Mouse (Mus musculus): ENCODE data around the gene Nfe2l2. TPM values are rescaled to one million over a fixed set of nuclear protein-coding genes. Genes with fewer than 3 reads are reported as not detected.
"Not testable (repeated sequence)": the region's sequence is repeated elsewhere in the genome, so short reads cannot be mapped to it uniquely, and the experiment has no call there.

Nfe2l2 gene
- polyA plus RNA-seq, 1 experiment from 2014 or later, result 42.8 TPM

DNA sequence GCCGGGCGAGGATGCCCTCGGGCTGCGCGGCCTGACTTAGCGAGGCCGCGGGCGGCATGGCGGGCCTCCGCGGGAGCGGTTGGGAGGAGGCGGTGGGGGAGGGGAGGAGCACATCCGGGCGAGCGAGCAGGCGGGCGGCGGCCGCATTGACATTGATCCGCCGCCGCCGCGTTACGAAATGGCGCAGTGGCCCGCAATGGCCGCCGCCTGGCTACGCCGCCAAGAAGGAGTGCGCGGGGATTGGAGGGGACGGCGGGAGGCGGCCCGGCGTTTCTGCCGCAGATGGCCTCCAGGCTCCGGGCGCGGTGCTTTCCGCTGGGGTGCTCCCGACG lies 44.8 kb downstream of the Nfe2l2 start:
- ATAC-seq (ENCODE audit: extremely low read depth, insufficient number of reproducible peaks, low FRiP score, low TSS enrichment), result peak; percentile 59
- 0% methylated on average over 23 of the region's 47 CpGs for WGBS
- H3K27ac ChIP-seq (replicated peaks), result peak overlapping the region; percentile 98
- no peaks in the 10 kb centered on the region for H3K27me3 ChIP-seq (replicated peaks)
- peaks cover 27% of the 10 kb centered on the region for H3K4me1 ChIP-seq
- H3K4me3 ChIP-seq, result peak overlapping the region; percentile 98
- H3K9me3 ChIP-seq, result no peaks in the 10 kb centered on the region
- peak overlapping the region; percentile 100 for H3K9ac ChIP-seq
- H3K4me2 ChIP-seq, result peak overlapping the region; percentile 96
- H3K36me3 ChIP-seq, result peaks cover 35% of the 10 kb centered on the region

DNA sequence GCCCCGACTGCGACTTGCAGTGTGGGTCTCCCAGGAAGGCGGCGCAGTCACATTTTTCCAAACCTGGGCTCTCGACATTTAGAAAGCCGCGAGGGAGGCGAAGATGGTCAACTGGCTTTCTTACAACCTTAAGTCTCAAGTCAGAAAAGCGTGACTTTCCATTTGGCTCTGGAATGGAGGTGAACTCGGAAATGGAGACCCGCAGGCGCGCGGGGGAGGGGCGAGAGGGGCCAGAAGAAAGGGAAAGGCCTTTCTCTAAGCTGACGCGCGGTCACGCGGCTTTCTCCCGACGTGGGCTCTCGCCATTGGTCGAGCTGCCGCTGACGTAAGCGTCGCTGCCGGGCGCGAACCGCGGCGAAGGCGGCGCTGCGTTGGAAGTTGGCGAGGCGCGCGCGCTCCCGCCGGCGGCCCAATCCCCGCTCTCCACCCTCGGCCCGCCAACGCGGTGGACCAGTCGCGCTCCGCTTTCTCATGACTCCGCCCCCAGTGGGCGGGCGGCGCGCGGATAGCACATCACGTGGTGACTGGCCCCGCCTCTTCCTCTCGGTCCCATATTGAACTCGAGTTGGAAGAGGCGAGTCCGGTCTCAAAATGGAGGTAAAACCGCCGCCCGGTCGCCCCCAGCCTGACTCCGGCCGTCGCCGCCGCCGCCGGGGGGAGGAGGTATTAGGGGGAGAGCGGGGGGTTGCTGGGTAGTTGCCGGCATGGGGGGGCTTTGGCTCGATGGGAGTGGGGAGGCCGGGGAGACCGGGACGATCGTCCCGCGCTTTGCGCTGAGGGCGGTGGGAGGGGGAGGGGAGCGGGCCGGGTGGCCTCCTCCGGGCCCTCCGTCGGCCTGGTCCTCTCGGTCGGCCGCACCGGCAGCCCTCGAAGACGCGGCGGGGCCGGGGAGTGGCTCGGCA lies 45.5 kb downstream of the Nfe2l2 start, which contains the start of gene Hnrnpa3:
Hnrnpa3 (plus strand) TSS at position 535 of the 902 bp plus-strand sequence.
- WGBS, result under 1% methylated on average over 97 of the region's 102 CpGs
- Histone ChIP-seq H3K4me1 (peaks cover 24% of the 10 kb centered on the region), H3K9me3 (no peaks in the 10 kb centered on the region), H3K36me3 (peaks cover 29% of the 10 kb centered on the region), H3K27me3 (replicated peaks) (no peaks in the 10 kb centered on the region), H3K27ac (replicated peaks) (peak within 1 kb of the TSS; percentile 99), H3K9ac (peak within 1 kb of the TSS; percentile 100), H3K4me3 (peak within 1 kb of the TSS; percentile 98), H3K4me2 (peak within 1 kb of the TSS; percentile 96)
- peak; percentile 93 for ATAC-seq (ENCODE audit: extremely low read depth, insufficient number of reproducible peaks, low FRiP score, low TSS enrichment)

GRCm38 (mm10) chr2:75657907-75658691 lies 46.3 kb downstream of the Nfe2l2 start:
- peak overlapping the region; percentile 98 for H3K4me3 ChIP-seq
- peak overlapping the region; percentile 95 for H3K9ac ChIP-seq
- peak overlapping the region; percentile 79 for H3K4me2 ChIP-seq
- H3K9me3 ChIP-seq, result no peaks in the 10 kb centered on the region
- 3% methylated on average over 18 of the region's 18 CpGs for WGBS
- H3K27me3 ChIP-seq (replicated peaks), result no peaks in the 10 kb centered on the region
- peaks cover 24% of the 10 kb centered on the region for H3K4me1 ChIP-seq
- peaks cover 20% of the 10 kb centered on the region for H3K36me3 ChIP-seq
- H3K27ac ChIP-seq (replicated peaks), result peak overlapping the region; percentile 99
- ATAC-seq (ENCODE audit: extremely low read depth, insufficient number of reproducible peaks, low FRiP score, low TSS enrichment), result no peak

DNA sequence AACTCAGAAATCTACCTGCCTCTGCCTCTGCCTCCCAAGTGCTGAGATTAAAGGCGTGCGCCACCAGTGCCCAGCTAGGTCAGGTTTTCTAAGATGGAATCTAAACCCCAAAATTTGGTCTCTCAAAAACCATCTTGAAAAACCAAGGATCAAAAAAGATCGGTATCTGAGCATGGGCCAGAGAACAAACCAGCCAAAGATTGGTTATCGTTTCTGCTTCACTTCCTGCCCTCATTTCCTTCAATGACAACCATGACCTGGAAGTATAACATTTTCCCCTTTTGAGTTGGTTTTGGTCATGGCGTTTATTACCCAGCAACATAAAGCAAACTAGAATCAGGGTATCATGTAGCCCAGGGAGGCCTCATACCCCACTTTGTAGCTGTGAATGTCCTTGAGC lies 47.5 kb downstream of the Nfe2l2 start:
- 87% methylated on average over 5 of the region's 5 CpGs for WGBS
- no peak overlapping the region for H3K4me3 ChIP-seq
- ATAC-seq (ENCODE audit: extremely low read depth, insufficient number of reproducible peaks, low FRiP score, low TSS enrichment), result no peak
- no peaks in the 10 kb centered on the region for H3K27me3 ChIP-seq (replicated peaks)
- H3K9me3 ChIP-seq, result no peaks in the 10 kb centered on the region
- H3K36me3 ChIP-seq, result peaks cover 9% of the 10 kb centered on the region
- H3K4me2 ChIP-seq, result no peak overlapping the region
- peaks cover 30% of the 10 kb centered on the region for H3K4me1 ChIP-seq
- H3K9ac ChIP-seq, result peak overlapping the region; percentile 95
- peak overlapping the region; percentile 99 for H3K27ac ChIP-seq (replicated peaks)

DNA sequence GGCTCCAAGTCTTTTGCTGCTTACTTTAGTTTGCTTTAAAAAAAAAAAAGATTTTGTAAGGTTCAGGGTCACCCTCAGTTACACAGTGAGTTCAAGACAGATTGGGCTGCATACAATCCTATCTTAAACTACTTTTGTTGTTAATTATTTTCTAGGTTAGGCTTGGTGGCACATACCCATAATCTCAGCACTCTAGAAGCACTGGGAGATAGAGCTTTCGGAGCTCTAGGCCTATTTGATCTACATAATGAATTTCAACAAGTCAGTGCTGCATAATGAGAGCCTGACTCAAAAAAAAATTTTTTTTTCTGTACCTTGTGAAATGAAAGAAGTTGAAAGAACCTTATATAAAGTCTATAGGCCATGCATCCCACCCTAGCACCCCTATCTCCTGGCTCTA lies 49.8 kb downstream of the Nfe2l2 start:
- no peak for ATAC-seq (ENCODE audit: extremely low read depth, insufficient number of reproducible peaks, low FRiP score, low TSS enrichment)
- H3K9ac ChIP-seq, result no peak overlapping the region
- 85% methylated on average over 1 of the region's 1 CpGs for WGBS
- H3K4me2 ChIP-seq, result no peak overlapping the region
- no peaks in the 10 kb centered on the region for H3K27me3 ChIP-seq (replicated peaks)
- 0 out of 2 replicates have a peak, but pooled peaks cover 4% of the 10 kb centered on the region for H3K36me3 ChIP-seq
- H3K4me1 ChIP-seq, result peaks cover 18% of the 10 kb centered on the region
- H3K27ac ChIP-seq (replicated peaks), result no peak overlapping the region
- no peak overlapping the region for H3K4me3 ChIP-seq
- H3K9me3 ChIP-seq, result no peaks in the 10 kb centered on the region

- Histone ChIP-seq H3K9ac (no peak overlapping the region), H3K36me3 (0 out of 2 replicates have a peak, but pooled peaks cover 4% of the 10 kb centered on the region), H3K4me1 (peaks cover 18% of the 10 kb centered on the region), H3K4me2 (no peak overlapping the region), H3K27me3 (replicated peaks) (no peaks in the 10 kb centered on the region), H3K27ac (replicated peaks) (no peak overlapping the region), H3K9me3 (no peaks in the 10 kb centered on the region), H3K4me3 (no peak overlapping the region)
- ATAC-seq (ENCODE audit: extremely low read depth, insufficient number of reproducible peaks, low FRiP score, low TSS enrichment), result no peak
These were observed 51.3 kb downstream of the Nfe2l2 start for GRCm38 (mm10) chr2:75653150-75653549.

GRCm38 (mm10) chr2:75650437-75650836 lies 54.0 kb downstream of the Nfe2l2 start:
- H3K9me3 ChIP-seq, result no peaks in the 10 kb centered on the region
- H3K27me3 ChIP-seq (replicated peaks), result no peaks in the 10 kb centered on the region
- H3K4me1 ChIP-seq, result peaks cover 6% of the 10 kb centered on the region
- whole genome bisulfite sequencing, result 86% methylated on average over 1 of the region's 1 CpGs
- H3K9ac ChIP-seq, result no peak overlapping the region
- no peak overlapping the region for H3K4me3 ChIP-seq
- H3K4me2 ChIP-seq, result no peak overlapping the region
- 0 out of 2 replicates have a peak, but pooled peaks cover 4% of the 10 kb centered on the region for H3K36me3 ChIP-seq
- ATAC-seq (ENCODE audit: extremely low read depth, insufficient number of reproducible peaks, low FRiP score, low TSS enrichment), result no peak
- H3K27ac ChIP-seq (replicated peaks), result no peak overlapping the region

- Histone ChIP-seq H3K4me3 (no peak overlapping the region), H3K4me1 (peaks cover 15% of the 10 kb centered on the region), H3K9me3 (no peaks in the 10 kb centered on the region; the same call in 1 of the 2 replicates), H3K9ac (no peak overlapping the region), H3K27me3 (replicated peaks) (no peaks in the 10 kb centered on the region), H3K27ac (replicated peaks) (no peak overlapping the region), H3K4me2 (no peak overlapping the region), H3K36me3 (no peaks in the 10 kb centered on the region)
- WGBS, result 87% methylated on average over 12 of the region's 12 CpGs
- ATAC-seq (ENCODE audit: extremely low read depth, insufficient number of reproducible peaks, low FRiP score, low TSS enrichment), result no peak
These were observed 59.2 kb downstream of the Nfe2l2 start for GRCm38 (mm10) chr2:75645251-75645650.

GRCm38 (mm10) chr2:75643950-75644349 lies 60.5 kb downstream of the Nfe2l2 start:
- no peak overlapping the region for H3K9ac ChIP-seq
- no peaks in the 10 kb centered on the region for H3K27me3 ChIP-seq (replicated peaks)
- H3K4me3 ChIP-seq, result no peak overlapping the region
- H3K4me1 ChIP-seq, result peaks cover 15% of the 10 kb centered on the region
- no peak overlapping the region for H3K4me2 ChIP-seq
- H3K9me3 ChIP-seq, result no peaks in the 10 kb centered on the region; the same call in 1 of the 2 replicates
- H3K27ac ChIP-seq (replicated peaks), result peak overlapping the region; percentile 63; the same call in 1 of the 2 replicates
- no peak for ATAC-seq (ENCODE audit: extremely low read depth, insufficient number of reproducible peaks, low FRiP score, low TSS enrichment)
- WGBS, result 80% methylated on average over 6 of the region's 6 CpGs
- H3K36me3 ChIP-seq, result no peaks in the 10 kb centered on the region

DNA sequence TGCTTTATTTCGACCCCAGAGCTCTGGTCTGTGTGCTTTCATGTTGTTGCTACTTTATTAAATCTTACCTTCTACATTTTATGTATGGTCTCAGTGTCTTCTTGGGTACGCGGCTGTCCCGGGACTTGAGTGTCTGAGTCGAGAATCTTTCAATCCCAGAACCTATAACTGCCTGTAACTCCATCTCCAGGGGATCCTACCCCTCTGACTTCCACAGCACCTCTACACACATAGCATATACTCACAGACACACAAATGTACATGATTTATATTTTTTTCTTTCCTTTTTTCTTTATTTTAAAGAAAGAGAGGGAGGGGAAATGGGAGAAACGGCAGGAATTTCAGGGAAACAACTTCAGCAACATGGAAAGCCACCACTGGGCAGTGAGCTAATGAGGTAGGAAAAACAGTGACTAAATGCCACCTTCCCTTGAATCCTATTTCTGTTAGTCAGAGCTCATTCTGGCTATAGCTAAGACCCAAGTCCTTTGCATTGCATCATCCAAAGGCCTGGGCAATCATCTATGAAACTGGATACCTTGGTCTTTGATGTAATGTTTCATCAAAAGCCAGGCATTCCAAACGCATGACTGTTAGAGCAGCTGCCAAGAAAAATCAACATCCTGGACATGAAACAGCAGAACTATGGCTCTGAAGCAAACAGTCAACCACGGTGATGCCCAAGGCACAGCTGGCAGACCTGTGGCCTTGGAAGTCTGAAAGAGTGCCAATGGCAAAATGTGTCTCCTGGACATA lies 61.5 kb downstream of the Nfe2l2 start:
- Histone ChIP-seq H3K4me2 (no peak overlapping the region), H3K4me1 (peaks cover 15% of the 10 kb centered on the region), H3K27me3 (replicated peaks) (no peaks in the 10 kb centered on the region), H3K27ac (replicated peaks) (peak overlapping the region; percentile 63), H3K9me3 (no peaks in the 10 kb centered on the region; the same call in 1 of the 2 replicates), H3K4me3 (no peak overlapping the region), H3K36me3 (no peaks in the 10 kb centered on the region), H3K9ac (no peak overlapping the region)
- no peak for ATAC-seq (ENCODE audit: extremely low read depth, insufficient number of reproducible peaks, low FRiP score, low TSS enrichment)
- 63% methylated on average over 8 of the region's 8 CpGs for WGBS

DNA sequence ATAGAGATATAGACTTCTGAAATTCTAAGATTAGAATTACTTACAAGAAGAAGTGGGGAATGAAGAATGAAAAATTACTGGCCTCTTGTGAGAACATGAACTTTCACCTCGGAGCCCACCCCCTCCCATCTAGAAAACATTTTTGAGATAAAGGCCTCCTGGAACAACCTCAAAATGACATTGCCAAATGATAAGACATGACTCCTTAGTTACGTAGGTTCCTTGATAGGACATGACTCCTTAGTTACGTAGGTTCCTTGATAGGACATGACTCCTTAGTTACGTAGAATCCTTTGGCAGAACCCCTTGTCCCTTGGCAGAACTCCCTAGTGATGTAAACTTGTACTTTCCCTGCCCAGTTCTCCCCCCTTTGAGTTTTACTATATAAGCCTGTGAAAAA lies 62.1 kb downstream of the Nfe2l2 start:
- H3K27me3 ChIP-seq (replicated peaks); H3K4me3 ChIP-seq; H3K36me3 ChIP-seq; H3K4me2 ChIP-seq; H3K9ac ChIP-seq; H3K27ac ChIP-seq (replicated peaks); H3K9me3 ChIP-seq; ATAC-seq (ENCODE audit: extremely low read depth, insufficient number of reproducible peaks, low FRiP score, low TSS enrichment): not testable (repeated sequence)
- H3K4me1 ChIP-seq, result peaks cover 15% of the 10 kb centered on the region
- 30% methylated on average over 4 of the region's 4 CpGs for WGBS
